Mouse (Mus musculus) limb, embryonic 11.5 days (tissue): ENCODE data around the gene Gsta2. TPM values are rescaled to one million over a fixed set of nuclear protein-coding genes. Genes with fewer than 3 reads are reported as not detected.
"Not testable (repeated sequence)": the region's sequence is repeated elsewhere in the genome, so short reads cannot be mapped to it uniquely, and the experiment has no call there.

Experiments
- ATAC-seq: fragments of 200-750 bp; cut with Nextera tagmentation; 2 replicates; pipeline ENCODE4 v1.8.0; 2017; ENCODE audit warnings: low read depth; ENCODE audit not compliant: insufficient number of reproducible peaks, low FRiP score, low TSS enrichment
- DNase-seq: peaks from one replicate; pipeline ENCODE4 v3.0.0-alpha.2; 2015; ENCODE audit warnings: low spot score
- H3K27ac ChIP-seq: fragments of 300-500 bp; sonication (generic); replicated peaks from 2 replicates; pipeline ENCODE4 v1.5.1; 2014; ENCODE audit warnings: low read depth, mild to moderate bottlenecking, low read length
- H3K27me3 ChIP-seq: fragments of 300-500 bp; sonication (generic); 2 replicates; pipeline ENCODE4 v1.6.1; 2014; ENCODE audit warnings: mild to moderate bottlenecking, low read length, mixed read lengths; ENCODE audit not compliant: control insufficient read depth, insufficient read depth
- H3K36me3 ChIP-seq: fragments of 300-500 bp; sonication (generic); 2 replicates; pipeline ENCODE4 v1.6.1; 2014; ENCODE audit warnings: mild to moderate bottlenecking, low read length, moderate library complexity, mixed read lengths; ENCODE audit not compliant: control insufficient read depth, insufficient read depth
- H3K4me1 ChIP-seq: fragments of 300-500 bp; sonication (generic); 2 replicates; pipeline ENCODE4 v1.6.1; 2014; ENCODE audit warnings: low read length, mixed read lengths; ENCODE audit not compliant: control insufficient read depth, insufficient read depth
- H3K4me2 ChIP-seq: fragments of 300-500 bp; sonication (generic); 2 replicates; pipeline ENCODE4 v1.6.1; 2014; ENCODE audit warnings: low read depth, mild to moderate bottlenecking, moderate library complexity; ENCODE audit not compliant: severe bottlenecking
- H3K4me3 ChIP-seq: fragments of 300-500 bp; sonication (generic); 2 replicates; pipeline ENCODE4 v1.5.1; 2014; ENCODE audit warnings: low read depth, low read length
- H3K9ac ChIP-seq: fragments of 300-500 bp; sonication (generic); 2 replicates; pipeline ENCODE4 v1.6.1; 2014; ENCODE audit warnings: mild to moderate bottlenecking, low read length
- H3K9me3 ChIP-seq: fragments of 300-500 bp; sonication (generic); 2 replicates; pipeline ENCODE4 v1.6.1; 2016; ENCODE audit warnings: low read length; ENCODE audit not compliant: control insufficient read depth
- WGBS: fragments of 180-500 bp; shearing (Covaris S2); extraction: QIAGEN DNeasy Blood & Tissue Kit; methylation state at CpG from one replicate; pipeline ENCODE4 v1.1.7; 2014; 5-methylcytosine and 5-hydroxymethylcytosine counted together
- polyA plus RNA-seq: library from polyadenylated mRNA; unstranded; fragments of >200 nt; fragmentation: Nextera tagmentation; extraction: Ambion mirVana; gene quantifications from 2 replicates; pipeline ENCODE4 v1.2.1, GENCODE M21; 2014

Gene Gsta2
- polyA plus RNA-seq, 1 experiment from 2014 or later, result not detected

GRCm38 (mm10) chr9:78372827-78373504, 17.4 kb upstream of the Gsta2 start:
- Histone ChIP-seq H3K27me3 (no peaks in the 10 kb centered on the region), H3K4me2 (no peak overlapping the region), H3K9ac (no peak overlapping the region), H3K4me3 (no peak overlapping the region), H3K36me3 (no peaks in the 10 kb centered on the region), H3K4me1 (peaks cover 3% of the 10 kb centered on the region; the same call in 1 of the 2 replicates), H3K27ac (no peak overlapping the region), H3K9me3 (no peaks in the 10 kb centered on the region)
- no peak for ATAC-seq
- 85% methylated on average over 10 of the region's 10 CpGs for WGBS
- no peak for DNase-seq

GRCm38 (mm10) chr9:78371441-78371840, 15.9 kb upstream of the Gsta2 start:
- 95% methylated on average over 3 of the region's 3 CpGs for WGBS
- Histone ChIP-seq H3K27ac (no peak overlapping the region), H3K9ac (no peak overlapping the region), H3K4me1 (no peaks in the 10 kb centered on the region), H3K9me3 (no peaks in the 10 kb centered on the region), H3K4me2 (no peak overlapping the region), H3K36me3 (no peaks in the 10 kb centered on the region), H3K27me3 (no peaks in the 10 kb centered on the region), H3K4me3 (no peak overlapping the region)
- no peak for DNase-seq
- ATAC-seq, result no peak

- H3K36me3 ChIP-seq, result no peaks in the 10 kb centered on the region
- no peak overlapping the region for H3K4me3 ChIP-seq
- ATAC-seq (no peak), DNase-seq (no peak)
- H3K9ac ChIP-seq, result no peak overlapping the region
- no peaks in the 10 kb centered on the region for H3K27me3 ChIP-seq
- no peak overlapping the region for H3K27ac ChIP-seq
- H3K4me2 ChIP-seq, result no peak overlapping the region
- WGBS, result 89% methylated on average over 7 of the region's 7 CpGs
- H3K4me1 ChIP-seq, result no peaks in the 10 kb centered on the region
- H3K9me3 ChIP-seq, result no peaks in the 10 kb centered on the region
These were observed 14.2 kb upstream of the Gsta2 start for GRCm38 (mm10) chr9:78369786-78370185.

- no peak overlapping the region for H3K9ac ChIP-seq
- H3K36me3 ChIP-seq, result no peaks in the 10 kb centered on the region
- WGBS, result 80% methylated on average over 2 of the region's 2 CpGs
- ATAC-seq (no peak), DNase-seq (no peak)
- H3K27me3 ChIP-seq, result no peaks in the 10 kb centered on the region
- H3K4me3 ChIP-seq, result no peak overlapping the region
- no peak overlapping the region for H3K4me2 ChIP-seq
- no peaks in the 10 kb centered on the region for H3K9me3 ChIP-seq
- no peak overlapping the region for H3K27ac ChIP-seq
- no peaks in the 10 kb centered on the region for H3K4me1 ChIP-seq
These were observed 13.8 kb upstream of the Gsta2 start for GRCm38 (mm10) chr9:78369349-78369748.

- no peaks in the 10 kb centered on the region for H3K4me1 ChIP-seq
- no peak for ATAC-seq
- WGBS, result 59% methylated on average over 3 of the region's 3 CpGs
- H3K9me3 ChIP-seq, result no peaks in the 10 kb centered on the region
- H3K27me3 ChIP-seq, result no peaks in the 10 kb centered on the region
- no peak overlapping the region for H3K27ac ChIP-seq
- H3K4me2 ChIP-seq, result no peak overlapping the region
- H3K4me3 ChIP-seq, result no peak overlapping the region
- no peaks in the 10 kb centered on the region for H3K36me3 ChIP-seq
- no peak for DNase-seq
- no peak overlapping the region for H3K9ac ChIP-seq
These were observed 13.2 kb upstream of the Gsta2 start for GRCm38 (mm10) chr9:78368671-78369293.

GRCm38 (mm10) chr9:78367959-78368358, 12.4 kb upstream of the Gsta2 start, which contains the start of gene Dppa5a:
Gene Dppa5a (minus strand): TSS chr9:78368177.
- H3K9me3 ChIP-seq, DNase-seq, H3K4me3 ChIP-seq, H3K4me2 ChIP-seq, H3K9ac ChIP-seq, H3K36me3 ChIP-seq, H3K27me3 ChIP-seq, ATAC-seq, H3K27ac ChIP-seq, H3K4me1 ChIP-seq: not testable (repeated sequence)
- WGBS, result 94% methylated on average over 16 of the region's 16 CpGs

- no peak overlapping the region for H3K27ac ChIP-seq
- H3K9ac ChIP-seq, result no peak overlapping the region
- 74% methylated on average over 13 of the region's 13 CpGs for WGBS
- no peak overlapping the region for H3K4me2 ChIP-seq
- H3K4me3 ChIP-seq, result no peak overlapping the region
- no peaks in the 10 kb centered on the region for H3K36me3 ChIP-seq
- H3K27me3 ChIP-seq, result no peaks in the 10 kb centered on the region
- no peak for ATAC-seq
- no peaks in the 10 kb centered on the region for H3K9me3 ChIP-seq
- no peak for DNase-seq
- no peaks in the 10 kb centered on the region for H3K4me1 ChIP-seq
These were observed 10.4 kb upstream of the Gsta2 start for GRCm38 (mm10) chr9:78365850-78366544.

- Histone ChIP-seq H3K27ac (no peak overlapping the region), H3K9ac (no peak overlapping the region), H3K4me2 (no peak overlapping the region), H3K36me3 (no peaks in the 10 kb centered on the region), H3K4me1 (no peaks in the 10 kb centered on the region), H3K9me3 (no peaks in the 10 kb centered on the region), H3K27me3 (no peaks in the 10 kb centered on the region), H3K4me3 (no peak overlapping the region)
- no peak for ATAC-seq
- DNase-seq, result no peak
- WGBS, result 89% methylated on average over 6 of the region's 6 CpGs
These were observed 9.1 kb upstream of the Gsta2 start for GRCm38 (mm10) chr9:78364701-78365100.
